Mouse (Mus musculus) right cerebral cortex, postnatal 10 days (tissue): ENCODE measurements at regions not wholly inside any gene's neighbourhood (a gene's known extent, or its start where the extent isn't known, plus 50 kb on each side); places are given as distances from the start of the nearest gene placed in this dataset.
A peak's percentile ranks its signal among the peaks of the same experiment; 100 is the strongest.

Experiments
- DNase-seq, 2 experiments: peaks; one replicate each; pipeline ENCODE4 v3.0.0; 2021; ENCODE audit warnings: low spot score in 2 of 2

DNA sequence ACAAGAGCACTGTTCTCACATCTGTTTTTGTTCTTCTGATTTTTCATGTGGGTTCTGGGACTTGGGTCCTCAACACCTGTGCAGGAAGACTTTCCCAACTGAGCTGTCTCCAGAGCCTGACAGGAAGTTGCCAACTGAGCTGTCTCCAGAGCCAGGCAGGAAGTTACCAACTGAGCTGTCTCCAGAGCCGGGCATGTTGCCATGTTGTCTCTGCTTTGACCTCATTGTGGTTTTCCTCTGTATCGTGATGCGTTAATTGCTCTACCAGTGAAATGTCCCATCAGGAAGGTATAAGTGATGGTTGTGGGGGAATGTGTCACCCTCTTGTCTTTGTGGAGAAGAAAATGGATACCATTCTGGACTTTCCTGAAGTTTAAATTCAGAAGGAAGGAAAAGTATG lies 54.4 kb upstream of the Olfm4 start:
- DNase-seq: no peak

DNA sequence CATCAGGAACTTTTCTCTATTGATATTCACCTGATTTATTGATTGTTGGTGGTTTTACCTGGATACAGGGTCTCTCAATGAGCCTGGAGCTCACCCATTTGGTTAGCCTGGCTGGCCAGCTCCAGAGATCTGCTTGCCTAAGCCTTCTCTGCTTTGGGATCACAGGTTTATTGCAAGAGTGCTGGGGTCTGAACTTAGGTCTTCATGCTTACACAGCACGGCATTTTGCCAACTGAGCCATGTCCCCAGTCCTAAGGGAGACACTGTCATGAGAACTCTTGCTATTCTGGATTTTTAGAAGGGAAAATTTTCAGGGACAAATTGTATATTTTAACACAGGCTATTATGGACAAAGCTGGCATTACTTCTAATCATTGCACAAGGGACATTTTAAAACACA lies 56.7 kb upstream of the Olfm4 start:
- no peak for DNase-seq

DNA sequence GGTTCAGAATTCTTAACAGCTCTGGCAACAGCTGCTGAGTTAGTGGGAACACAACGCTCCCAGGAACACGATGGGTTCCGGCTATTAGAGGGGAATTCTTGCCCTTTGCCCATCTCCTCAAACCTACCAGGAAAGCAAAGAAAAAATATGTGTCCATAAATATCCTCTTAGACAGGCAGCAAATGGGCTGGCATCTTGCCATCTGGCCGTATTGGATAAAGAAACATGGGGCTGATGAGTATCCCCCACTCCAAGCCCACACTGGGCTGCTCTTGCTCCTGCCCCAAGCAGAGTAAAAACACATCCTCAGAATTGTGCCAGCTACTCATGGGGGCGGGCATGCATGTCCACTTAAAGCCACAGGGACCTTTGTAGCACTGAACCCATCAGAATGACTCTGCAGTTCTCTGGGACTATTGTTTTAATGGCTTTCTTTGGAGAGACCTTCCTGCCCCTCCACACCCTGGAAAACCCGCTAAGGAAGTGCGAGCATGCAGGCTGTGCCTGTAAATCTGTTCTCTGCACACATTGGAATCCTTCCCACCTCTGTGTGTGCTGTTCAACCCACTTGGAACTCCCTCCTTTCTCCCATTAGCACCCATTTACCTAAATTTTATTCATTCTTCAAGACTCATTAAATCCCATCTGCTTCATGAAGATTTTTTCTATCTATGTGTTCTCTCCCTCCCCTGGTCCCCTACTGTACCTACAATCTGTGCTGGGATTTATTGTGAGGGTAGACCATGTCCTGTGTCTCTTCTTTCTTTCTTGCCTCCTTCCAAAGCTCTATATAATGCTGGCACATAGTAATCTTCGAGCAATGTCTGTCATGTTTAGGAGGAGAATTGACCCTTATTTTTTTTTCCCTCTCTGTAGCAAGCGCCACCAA lies 66.7 kb upstream of the Olfm4 start:
- peak; percentile 54 to 56 for DNase-seq

DNA sequence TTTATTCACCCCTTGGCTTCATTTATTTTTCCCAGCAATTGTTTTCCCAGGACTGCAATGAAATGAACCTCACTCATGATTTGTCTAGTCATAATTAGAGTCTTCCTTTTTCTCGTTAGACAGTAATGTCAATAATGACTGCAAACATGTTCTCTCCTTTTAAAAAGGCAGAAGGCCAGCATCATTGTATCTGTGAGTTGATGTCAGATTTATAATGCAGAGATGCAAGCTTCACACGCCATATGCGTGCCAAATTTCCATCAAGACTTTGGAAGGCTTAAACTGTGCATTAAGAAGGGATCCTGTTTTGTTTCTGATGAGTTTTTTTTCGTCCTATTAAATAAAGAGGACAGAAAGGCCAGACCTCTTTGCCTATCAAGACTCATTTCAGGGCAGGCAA lies 68.9 kb upstream of the Olfm4 start:
- DNase-seq: no peak

DNA sequence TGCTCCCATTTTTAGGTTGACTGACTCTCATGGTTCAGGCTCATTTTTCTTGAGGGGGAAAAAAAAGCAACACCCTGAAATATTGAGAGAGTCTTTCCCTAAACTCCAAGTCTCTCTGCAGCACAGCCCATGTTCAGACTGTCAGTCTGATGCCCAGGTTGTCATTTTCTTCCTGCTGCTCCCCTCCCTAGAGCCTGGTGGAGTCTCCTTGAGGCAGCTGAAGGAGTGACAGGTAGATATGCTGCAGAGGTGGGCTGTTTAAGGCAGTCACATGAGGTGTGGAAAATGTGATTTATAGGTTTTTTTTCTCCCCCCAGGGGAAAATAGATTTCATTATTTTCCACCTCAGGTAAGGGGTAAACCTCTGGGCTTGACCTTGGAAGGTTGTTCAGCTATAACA lies 70.6 kb upstream of the Olfm4 start:
- DNase-seq: no peak

DNA sequence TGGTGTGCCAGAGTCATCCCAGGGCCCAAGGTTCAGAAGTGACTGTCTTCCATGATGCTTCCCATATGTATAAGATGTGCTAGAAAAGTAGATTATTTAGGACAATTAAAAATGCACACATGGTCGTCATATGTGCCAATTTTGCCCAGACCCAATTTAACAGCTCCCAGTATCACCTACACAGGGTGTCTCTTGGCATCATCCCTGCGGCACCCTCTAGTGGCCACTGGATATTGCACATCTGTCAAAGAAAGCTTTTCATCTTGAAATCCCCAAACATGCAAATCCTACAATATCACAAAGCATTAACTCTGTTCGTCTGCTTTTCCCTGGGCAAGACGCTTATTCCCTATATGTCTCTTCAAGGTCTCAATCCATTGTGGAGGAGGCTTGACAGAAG lies 71.3 kb upstream of the Olfm4 start:
- peak; percentile 53 to 73 for DNase-seq

DNA sequence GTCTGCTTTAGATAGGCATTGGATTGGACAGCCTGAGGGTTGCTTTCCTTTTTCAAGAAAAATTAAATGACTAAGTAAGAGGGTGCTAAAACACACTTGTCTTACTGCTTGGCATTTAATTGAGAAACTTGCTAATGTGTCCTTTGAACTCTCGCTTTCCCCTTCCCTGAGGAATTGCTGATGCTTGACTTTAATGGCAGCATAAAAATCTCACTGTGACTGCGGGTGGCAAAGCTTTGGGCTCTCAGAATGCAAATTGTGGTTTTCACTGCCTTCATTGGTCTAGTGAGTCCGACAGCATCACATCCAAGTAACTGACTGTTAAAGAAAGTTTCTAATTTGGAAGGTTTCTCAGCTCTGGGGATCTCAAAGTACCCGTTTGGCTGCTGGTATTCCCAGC lies 76.1 kb upstream of the Olfm4 start:
- DNase-seq: no peak

DNA sequence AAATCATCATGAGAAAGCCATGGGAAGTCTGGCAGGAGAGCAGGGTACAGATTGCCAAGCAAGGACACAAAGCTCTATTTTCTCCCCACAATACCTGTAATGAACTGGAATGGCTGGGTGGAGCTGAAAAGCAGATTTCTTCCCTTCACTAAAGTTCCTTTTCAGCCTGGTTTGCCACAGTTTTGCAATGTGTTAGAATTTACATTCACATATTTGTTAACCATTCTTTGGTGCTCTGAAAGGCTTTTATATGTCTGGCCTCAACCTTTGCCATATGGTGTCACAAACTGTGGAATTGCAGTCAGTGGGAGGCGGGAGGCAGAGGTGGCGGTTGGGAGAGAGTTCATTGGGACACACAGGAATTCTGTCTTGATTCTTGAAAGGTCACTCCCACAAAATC lies 78.3 kb upstream of the Olfm4 start:
- no peak for DNase-seq

DNA sequence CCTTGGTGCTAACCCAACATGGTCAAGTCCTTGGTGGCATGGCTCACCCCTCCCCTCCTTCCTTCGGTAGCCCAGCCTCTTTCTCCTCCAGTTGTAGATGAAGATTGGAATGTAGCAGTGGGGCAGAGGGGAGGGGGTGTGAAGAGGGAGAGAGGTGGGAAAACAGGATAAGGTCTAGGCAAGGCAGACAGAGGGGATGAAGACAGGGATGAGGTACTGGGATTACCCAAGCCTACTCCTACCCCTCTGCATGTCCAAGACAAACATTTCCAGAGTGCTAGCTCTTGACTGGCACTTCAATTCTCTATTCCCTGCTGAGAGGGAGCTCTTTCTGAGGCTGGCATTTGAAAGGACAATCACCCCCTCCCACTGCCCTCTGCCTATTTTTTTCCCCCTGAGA lies 81.5 kb upstream of the Olfm4 start:
- no peak for DNase-seq

DNA sequence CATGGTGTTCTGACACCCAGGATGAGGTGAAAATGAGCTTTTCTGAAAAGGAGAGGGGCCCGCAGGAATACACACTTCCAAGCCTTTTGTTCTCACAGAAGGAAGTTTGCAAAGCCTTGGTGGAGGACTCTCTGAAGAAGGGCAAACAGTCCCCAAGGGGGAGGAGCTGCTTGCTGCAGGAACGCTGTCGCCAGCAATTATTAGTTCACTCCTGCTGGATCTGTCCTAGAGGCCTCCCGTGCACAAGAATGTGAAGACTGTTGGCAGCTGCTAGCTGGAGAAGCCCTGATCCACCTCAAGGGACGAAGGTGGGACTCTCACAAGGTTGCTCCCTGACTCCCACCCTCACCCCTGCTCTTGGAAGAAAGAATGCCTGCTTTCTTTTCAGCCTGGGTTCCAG lies 85.6 kb upstream of the Olfm4 start:
- no peak for DNase-seq

DNA sequence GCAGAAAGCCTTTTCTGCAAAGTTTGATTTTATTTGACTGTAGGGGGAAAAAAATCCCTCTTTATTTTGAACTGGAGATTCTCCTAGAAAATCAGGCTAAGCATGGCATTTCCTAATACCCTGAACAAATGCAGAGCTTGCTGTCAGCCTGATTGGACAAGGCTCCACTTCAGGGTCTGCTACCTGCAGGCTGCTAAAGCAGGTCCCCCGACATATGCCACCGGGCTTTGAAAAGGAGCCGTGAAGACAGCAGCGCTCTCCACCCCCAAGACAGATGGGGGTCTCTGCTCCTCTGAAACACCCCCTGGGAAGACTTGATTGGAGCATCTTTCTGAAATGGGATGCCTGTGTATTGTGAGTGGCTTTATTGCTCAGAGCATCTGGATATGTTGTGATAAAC lies 90.6 kb upstream of the Olfm4 start:
- no peak for DNase-seq

DNA sequence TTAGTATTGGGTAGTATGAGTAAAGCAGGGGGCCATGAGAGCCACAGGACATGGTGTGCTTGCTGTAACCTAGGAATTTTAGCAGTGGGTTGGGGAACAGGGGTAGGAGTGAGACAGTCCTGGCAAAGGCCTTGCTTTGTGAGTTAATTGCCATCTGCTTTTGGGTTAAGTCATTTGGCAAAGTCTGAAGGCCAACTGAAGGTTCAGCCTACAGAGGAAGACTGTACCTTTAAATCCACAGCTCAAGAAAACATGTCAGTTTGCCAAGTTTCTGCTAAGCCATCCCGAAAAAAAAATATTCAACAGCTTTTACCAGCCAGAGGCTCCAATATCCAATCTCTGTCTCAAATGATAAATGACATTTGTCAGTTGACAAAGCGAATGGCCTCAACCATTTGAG lies 93.2 kb upstream of the Olfm4 start:
- DNase-seq: no peak

DNA sequence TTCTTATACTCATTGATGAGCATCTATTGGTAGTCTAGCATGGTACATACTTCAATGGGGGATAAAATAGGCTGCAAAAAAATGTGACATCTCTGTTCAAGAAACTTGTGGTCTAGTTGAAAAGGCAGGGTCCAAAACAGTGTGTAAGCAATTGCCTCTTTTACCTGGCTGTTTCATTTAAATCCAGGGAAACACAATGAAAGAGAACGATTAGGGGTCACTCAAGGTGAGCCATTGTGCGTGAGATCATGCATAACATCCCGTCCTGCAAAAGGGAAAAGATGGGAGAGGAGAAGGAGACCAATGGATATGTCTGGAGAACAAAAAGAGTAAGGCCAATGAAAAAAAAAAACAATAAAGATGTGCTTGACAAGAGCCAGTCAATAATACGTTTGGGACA lies 93.6 kb upstream of the Olfm4 start:
- no peak for DNase-seq

DNA sequence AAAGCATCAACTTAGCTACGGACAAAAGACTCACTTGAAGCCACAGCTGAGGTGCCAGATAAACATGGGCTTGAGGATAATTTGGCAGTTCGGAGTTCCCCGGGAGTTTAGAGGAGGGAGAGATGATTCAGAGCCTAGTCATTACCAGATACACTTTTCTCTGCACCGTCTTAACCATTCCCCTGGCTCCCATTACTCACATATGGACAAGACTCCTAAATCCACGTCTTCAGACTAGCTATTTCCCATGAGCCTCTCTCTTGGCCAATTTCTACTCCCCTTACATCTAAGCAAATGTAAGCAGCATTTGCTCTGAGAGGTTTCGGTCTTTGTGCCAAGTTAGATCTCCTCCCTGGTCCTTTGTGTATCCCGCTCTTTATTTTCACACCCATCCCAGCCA lies 100.4 kb upstream of the Olfm4 start:
- DNase-seq: no peak

DNA sequence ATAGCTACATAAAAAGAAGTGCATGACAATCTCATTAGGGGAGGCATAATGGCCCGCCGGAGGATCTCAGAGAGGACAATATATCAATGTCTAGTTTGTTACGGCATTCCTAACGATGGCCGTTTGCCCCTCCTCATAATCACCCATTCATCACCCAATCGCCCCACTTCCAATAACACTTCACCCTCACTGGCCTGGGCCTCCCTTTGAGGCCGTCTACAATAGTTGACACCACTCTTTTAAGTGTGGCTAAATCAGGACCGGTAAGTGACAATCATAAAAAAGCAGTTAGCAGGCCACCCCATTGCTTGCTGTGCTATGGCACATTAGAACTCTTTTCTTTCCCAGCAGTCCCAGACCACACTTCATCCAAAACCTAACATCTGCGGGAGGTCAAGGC lies 102.2 kb upstream of the Olfm4 start:
- DNase-seq: no peak

DNA sequence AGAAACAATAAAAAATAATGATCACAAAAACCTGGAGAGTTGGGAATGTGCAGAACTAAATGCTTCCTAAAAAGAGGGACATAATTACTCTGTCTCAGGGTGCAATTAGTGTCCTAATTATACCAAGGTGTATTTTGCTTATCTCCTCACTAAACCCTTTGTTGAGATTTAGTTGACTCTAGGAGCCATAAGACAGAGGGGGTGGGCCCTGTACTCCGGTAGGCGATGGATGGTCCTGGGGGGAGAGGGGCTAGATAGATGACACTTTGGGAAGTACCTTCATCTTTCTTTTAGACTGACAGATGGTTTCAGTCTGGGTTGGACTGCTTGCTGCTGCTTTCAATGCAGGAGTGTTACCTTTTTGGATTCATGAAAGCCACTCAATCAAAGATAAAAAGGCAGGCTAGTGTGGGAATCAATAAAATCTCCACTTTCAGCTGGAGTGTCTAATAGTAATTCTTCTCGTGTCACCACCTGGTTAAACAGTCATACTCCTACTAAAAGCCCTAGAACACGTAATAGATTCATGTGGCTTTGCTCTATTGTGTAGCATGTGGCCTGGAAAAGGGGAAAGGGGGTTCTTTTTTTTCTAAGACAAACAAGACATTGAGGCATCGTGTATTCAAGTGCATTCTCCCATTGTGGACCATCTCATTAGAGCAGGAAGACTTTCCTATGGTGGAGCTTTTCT lies 103.7 kb upstream of the Olfm4 start:
- no peak for DNase-seq

DNA sequence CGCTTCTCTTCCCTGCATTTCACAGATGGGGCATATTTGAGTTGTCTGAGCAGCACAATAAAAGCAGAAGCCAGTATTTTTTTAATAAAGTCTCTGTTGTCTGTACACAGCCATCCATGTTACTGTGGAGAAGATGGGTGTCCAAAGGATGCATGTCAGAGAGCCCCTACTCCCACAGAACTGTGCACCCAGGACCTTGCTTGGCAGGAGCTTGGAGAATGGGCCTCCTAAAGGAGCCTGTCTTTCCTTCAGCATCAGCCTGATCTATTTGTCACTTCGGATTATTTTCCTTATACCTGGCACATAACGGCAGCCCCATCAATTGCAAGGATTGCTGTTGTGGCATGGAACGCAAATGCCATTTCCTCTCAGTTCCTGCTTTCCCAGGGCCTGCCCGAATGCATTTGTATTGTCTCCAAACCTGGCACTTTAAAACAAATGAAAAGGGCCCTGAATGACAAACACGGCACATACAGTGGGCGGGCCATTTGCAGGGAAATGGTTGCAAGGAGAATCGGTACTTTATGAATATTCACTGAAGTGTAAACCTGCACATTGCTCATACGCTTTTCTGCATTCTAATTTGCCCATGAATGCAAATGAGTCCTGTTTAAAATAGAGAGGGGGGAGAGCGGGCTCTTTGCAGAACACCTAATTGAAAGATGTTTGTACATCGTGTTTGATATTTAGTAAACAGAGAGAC lies 104.4 kb upstream of the Olfm4 start:
- no peak for DNase-seq

DNA sequence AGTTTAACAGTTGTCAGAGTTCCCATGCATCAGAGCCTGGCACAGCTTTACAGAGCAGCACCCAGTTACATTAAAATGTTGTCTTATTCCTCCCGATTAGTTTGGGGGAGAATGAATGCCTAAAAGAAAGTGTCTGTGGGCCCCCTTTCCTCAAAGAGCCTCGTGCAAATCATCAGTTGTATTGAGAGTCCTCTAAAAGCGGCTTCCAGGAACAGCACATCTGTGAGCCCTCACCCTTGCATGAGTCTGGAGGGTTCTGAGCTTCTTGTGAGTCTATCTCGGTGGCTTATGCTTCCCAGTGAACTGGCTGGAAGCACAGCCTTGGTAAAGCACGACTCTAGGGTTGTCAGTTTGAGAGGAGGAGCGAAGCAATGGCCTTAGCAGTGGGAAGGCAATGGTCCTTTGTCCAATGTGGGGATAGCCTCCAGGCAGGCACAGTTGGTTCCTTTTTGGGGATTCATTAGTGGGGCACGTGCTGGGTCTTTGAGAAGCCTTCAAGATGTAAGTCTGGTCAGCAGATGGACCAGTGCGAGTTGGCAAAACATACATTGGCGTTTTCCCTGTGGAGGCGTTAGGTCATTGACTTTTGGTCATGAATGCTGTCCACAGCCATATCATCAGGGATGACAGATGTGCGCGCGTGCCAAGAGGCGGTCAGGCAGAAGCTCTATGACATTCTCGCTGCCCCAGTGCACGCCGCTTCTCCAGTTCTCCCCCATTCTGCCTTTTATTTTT lies 105.4 kb upstream of the Olfm4 start:
- no peak for DNase-seq

DNA sequence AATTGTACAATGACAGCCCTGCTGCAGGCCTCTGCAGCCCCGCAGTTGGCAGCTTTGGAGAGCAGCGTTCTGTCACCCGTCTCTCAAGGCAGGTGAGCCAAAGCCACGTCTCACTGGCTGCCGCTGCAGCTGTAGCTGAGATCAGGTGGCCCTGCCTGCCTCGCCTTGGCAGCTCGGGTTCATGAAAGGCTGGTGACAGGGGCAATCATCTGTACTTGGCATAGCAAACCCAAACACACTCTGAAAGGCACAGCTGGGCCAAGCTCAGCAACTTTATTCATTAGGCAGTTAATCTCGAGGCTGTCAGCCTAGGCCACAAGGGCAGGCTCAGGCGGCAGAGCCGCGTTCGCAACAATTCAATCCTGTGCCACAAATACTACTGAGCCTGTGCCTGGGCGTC lies 102.0 kb upstream of the Pcdh8 start:
- DNase-seq: peak in 1 of 2 experiments; percentile 34

DNA sequence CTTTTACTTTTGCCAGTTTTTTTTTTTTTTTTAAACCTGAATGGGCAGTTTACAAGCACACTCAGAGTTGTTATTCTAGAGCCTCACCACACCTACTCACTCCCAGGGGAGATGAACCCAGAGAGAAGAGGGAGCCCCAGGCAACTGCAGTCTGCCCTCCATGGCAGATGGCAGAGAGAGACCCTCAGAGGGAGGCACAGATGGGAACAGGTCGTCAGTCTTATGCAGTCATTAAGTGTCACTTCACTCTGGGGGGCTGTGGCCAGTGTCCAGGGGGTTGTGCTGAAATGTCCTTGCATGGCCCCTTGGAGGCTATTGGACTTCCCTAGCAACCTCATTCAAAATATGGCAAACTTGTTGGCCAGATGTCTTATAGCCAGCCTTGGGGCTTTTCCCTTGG lies 101.3 kb upstream of the Pcdh8 start:
- DNase-seq: no peak

DNA sequence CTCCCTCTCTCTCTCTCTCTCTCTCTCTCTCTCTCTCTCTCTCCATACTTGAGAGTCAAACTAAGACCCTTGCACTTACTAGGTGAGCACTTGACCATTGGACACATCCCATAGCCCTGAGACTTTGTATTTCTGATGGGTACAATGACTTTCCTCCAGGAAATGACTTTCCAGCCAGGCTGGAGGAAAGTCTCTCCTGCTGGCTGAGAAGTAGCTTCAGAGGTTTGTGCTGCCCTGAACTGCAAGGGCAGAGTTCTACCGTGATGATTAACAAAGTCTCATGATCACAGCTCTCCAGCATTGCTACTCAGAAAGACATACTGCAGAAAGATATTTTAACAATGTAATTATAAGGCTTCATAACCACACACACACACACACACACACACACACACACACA lies 98.2 kb upstream of the Pcdh8 start:
- no peak for DNase-seq

DNA sequence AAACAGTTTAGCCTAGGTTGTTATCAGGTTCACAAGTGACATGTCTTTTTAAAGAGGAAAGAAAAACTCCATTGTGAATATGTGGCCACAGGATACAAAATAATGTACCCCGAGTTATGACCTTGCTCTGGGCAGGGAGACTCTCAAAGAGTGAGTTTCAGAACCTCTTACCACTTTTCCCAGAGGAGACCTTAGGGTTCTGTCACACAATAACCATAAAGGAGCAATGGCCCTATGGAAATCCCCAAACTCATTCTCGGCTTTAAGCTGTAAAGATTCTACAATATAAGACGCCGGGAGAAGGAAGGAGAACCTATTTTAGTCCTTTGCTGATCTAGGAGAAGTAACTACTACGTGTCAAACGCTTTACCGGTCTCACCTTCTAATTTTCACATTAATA lies 85.1 kb upstream of the Pcdh8 start:
- no peak for DNase-seq
